Comparison of ENCODE assay signal across 8 mouse cellular contexts in the genomic region with DNA sequence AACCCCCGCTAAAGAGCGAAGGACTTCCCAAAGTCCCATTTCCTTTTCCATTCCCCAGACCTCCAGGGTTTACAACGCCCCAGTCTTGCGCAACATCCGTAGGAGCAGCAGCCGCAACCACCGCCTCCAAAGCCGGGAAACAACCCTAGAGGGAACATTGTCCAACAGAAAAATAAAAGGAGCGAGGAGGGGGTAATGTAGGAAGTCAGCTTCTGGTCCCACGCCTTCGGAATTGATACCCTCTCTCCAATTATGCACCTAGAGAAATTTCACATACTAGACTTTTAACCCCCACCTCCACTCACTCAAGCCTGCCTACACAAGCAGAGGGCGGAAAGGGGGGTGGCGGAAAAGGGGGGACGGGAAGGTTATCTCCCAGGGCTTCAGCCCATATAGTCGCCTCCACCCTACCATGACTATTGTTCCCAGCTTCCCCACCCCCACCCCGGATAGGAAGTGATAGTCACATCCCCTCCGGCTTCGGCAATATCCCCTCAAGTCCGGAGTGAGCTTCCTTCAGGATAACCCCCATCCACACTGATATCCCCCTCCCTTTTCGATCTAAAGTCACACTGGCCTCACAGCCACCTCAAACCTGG. TPM values are rescaled to one million over a fixed set of nuclear protein-coding genes. Genes with fewer than 3 reads are reported as not detected.
DNase-seq lines count a peak whose midpoint lies in the region; ATAC-seq and TF ChIP-seq lines count a peak whose summit lies in the region.

No protein-coding gene starts in this region.

- 1% methylated on average over 20 of the region's 20 CpGs for WGBS in embryonic facial prominence, embryonic 15.5 days
- WGBS in midbrain, embryonic 16.5 days = under 1% methylated on average over 20 of the region's 20 CpGs

- H3K4me1 ChIP-seq in bone marrow macrophage, adult 2 months (ENCODE audit: control insufficient read depth, insufficient read depth, low read length) = peaks cover 21% of the 10 kb centered on the region
- H3K4me1 ChIP-seq in embryonic facial prominence, embryonic 15.5 days = peaks cover 4% of the 10 kb centered on the region
- H3K4me1 ChIP-seq in midbrain, embryonic 16.5 days (ENCODE audit: control insufficient read depth, insufficient read depth, low read length) = peaks cover 28% of the 10 kb centered on the region

- peak overlapping the region; percentile 93 for H3K9ac ChIP-seq in embryonic facial prominence, embryonic 15.5 days
- H3K9ac ChIP-seq in midbrain, embryonic 16.5 days (ENCODE audit: low read depth, low read length) = peak overlapping the region; percentile 97

- peak overlapping the region; percentile 88 for H3K27ac ChIP-seq in bone marrow macrophage, adult 2 months (ENCODE audit: insufficient read depth, low read depth, low read length)
- peak overlapping the region; percentile 98 for H3K27ac ChIP-seq in embryonic facial prominence, embryonic 15.5 days (replicated peaks)
- peak overlapping the region; percentile 99 for H3K27ac ChIP-seq in midbrain, embryonic 16.5 days (ENCODE audit: low read length)

- no peaks in the 10 kb centered on the region for H3K9me3 ChIP-seq in embryonic facial prominence, embryonic 15.5 days (replicated peaks)
- H3K9me3 ChIP-seq in midbrain, embryonic 16.5 days (replicated peaks; ENCODE audit: control insufficient read depth, low read length, poor library complexity, severe bottlenecking) = no peaks in the 10 kb centered on the region

- no peaks in the 10 kb centered on the region for H3K27me3 ChIP-seq in embryonic facial prominence, embryonic 15.5 days
- no peaks in the 10 kb centered on the region for H3K27me3 ChIP-seq in midbrain, embryonic 16.5 days (ENCODE audit: control insufficient read depth, insufficient read depth, low read depth, low read length)
- H3K27me3 ChIP-seq in splenic B cell, adult 2 months (ENCODE audit: control insufficient read depth, insufficient read depth, low read length, poor library complexity, severe bottlenecking) = no peaks in the 10 kb centered on the region; the same call in 1 of the 2 replicates

- TF ChIP-seq POLR2A in bone marrow macrophage, adult 2 months (IDR thresholded peaks at IDR 0.05; ENCODE audit: borderline replicate concordance, low read depth, low read length) = no peak

- H3K36me3 ChIP-seq in embryonic facial prominence, embryonic 15.5 days = no peaks in the 10 kb centered on the region
- no peaks in the 10 kb centered on the region for H3K36me3 ChIP-seq in midbrain, embryonic 16.5 days (ENCODE audit: control insufficient read depth, insufficient read depth, low read length)
- no peaks in the 10 kb centered on the region for H3K36me3 ChIP-seq in splenic B cell, adult 2 months (ENCODE audit: control insufficient read depth, insufficient read depth, low read length, poor library complexity, severe bottlenecking)

- TF ChIP-seq CTCF in bone marrow macrophage, adult 2 months (IDR thresholded peaks at IDR 0.05; ENCODE audit: low read depth, low read length) = no peak

- peak; percentile 94 for DNase-seq in 3T3-L1 (ENCODE audit: low read depth, low spot score)
- peak; percentile 88 to 89 for DNase-seq in heart, adult 9 months (ENCODE audit: low spot score in 2 of 2)
- DNase-seq in kidney, adult 8-10 months = peak; percentile 76 to 77
- DNase-seq in liver = peak; percentile 78
- peak; percentile 22 for DNase-seq in splenic B cell, adult 2 months (ENCODE audit: low read depth, low spot score)

- H3K4me3 ChIP-seq in bone marrow macrophage, adult 2 months (ENCODE audit: insufficient read depth, low read length) = peak overlapping the region; percentile 96
- H3K4me3 ChIP-seq in embryonic facial prominence, embryonic 15.5 days (replicated peaks) = peak overlapping the region; percentile 94
- peak overlapping the region; percentile 100 for H3K4me3 ChIP-seq in midbrain, embryonic 16.5 days (ENCODE audit: low read depth, low read length)

- no peak for ATAC-seq in embryonic facial prominence, embryonic 15.5 days (ENCODE audit: insufficient number of reproducible peaks, low FRiP score, low TSS enrichment, low read depth)
- ATAC-seq in midbrain, embryonic 16.5 days = peak; percentile 6; the same call in 1 of the 2 replicates

- peak overlapping the region; percentile 60 for H3K4me2 ChIP-seq in embryonic facial prominence, embryonic 15.5 days (replicated peaks)
- peak overlapping the region; percentile 91 for H3K4me2 ChIP-seq in midbrain, embryonic 16.5 days (ENCODE audit: low read length)

RNA-seq across cellular contexts. Expression of a gene that starts 1.1 kb away (rescaled TPM):
- 86.0 and 92.2 TPM in 2 replicates for polyA plus RNA-seq in bone marrow macrophage, adult 2 months (2012; ENCODE audit: insufficient read depth, insufficient read length, missing spikeins)
- polyA plus RNA-seq in embryonic facial prominence, embryonic 15.5 days (2015; fragmentation: Nextera tagmentation; extraction: Ambion mirVana) = 24.2 and 25.0 TPM in 2 replicates
- polyA plus RNA-seq in midbrain, embryonic 16.5 days (2015; fragmentation: Nextera tagmentation; extraction: Ambion mirVana) = 22.5 and 23.5 TPM in 2 replicates

Comparison
In these comparisons a context has a peak if more than half of its experiments do, and no peak if none do; other contexts are left out.
1. DNase-seq: peak in every context shown above with its lines; median percentile 94 in 3T3-L1; 88 in heart, adult 9 months; 78 in liver; 76 in kidney, adult 8-10 months; 22 in splenic B cell, adult 2 months.